Mouse (Mus musculus) lung, postnatal 0 days (tissue): Measurements from ENCODE around the gene Lrrk1. TPM values are rescaled to one million over a fixed set of nuclear protein-coding genes. Genes with fewer than 3 reads are reported as not detected.
A peak's percentile ranks its signal among the peaks of the same experiment; 100 is the strongest.

Source experiments
- ATAC-seq: fragments of 200-750 bp; cut with Nextera tagmentation; 2 replicates; pipeline ENCODE4 v1.8.0; 2017; ENCODE audit warnings: moderate library complexity
- DNase-seq: peaks from one replicate; pipeline ENCODE4 v3.0.0-alpha.2; 2016; ENCODE audit warnings: low spot score
- H3K27ac ChIP-seq: fragments of 300-500 bp; sonication (generic); 2 replicates; pipeline ENCODE4 v1.5.1; 2014; ENCODE audit warnings: antibody characterized with exemption, mild to moderate bottlenecking, low read length, mixed read lengths
- H3K27me3 ChIP-seq: fragments of 300-500 bp; sonication (generic); replicated peaks from 2 replicates; pipeline ENCODE4 v1.6.1; 2014; ENCODE audit warnings: low read length, mixed read lengths; ENCODE audit not compliant: insufficient read depth
- H3K36me3 ChIP-seq: fragments of 300-500 bp; sonication (generic); 2 replicates; pipeline ENCODE4 v1.6.1; 2014; ENCODE audit warnings: low read length, mixed read lengths; ENCODE audit not compliant: insufficient read depth
- H3K4me1 ChIP-seq: fragments of 300-500 bp; sonication (generic); 2 replicates; pipeline ENCODE4 v1.6.1; 2014; ENCODE audit warnings: antibody characterized with exemption, low read depth, low read length, mixed read lengths; ENCODE audit not compliant: insufficient read depth
- H3K4me2 ChIP-seq: fragments of 300-500 bp; sonication (generic); replicated peaks from 2 replicates; pipeline ENCODE4 v1.6.1; 2014; ENCODE audit warnings: low read depth, mild to moderate bottlenecking, low read length, moderate library complexity, mixed read lengths
- H3K4me3 ChIP-seq: fragments of 300-500 bp; sonication (generic); 2 replicates; pipeline ENCODE4 v1.5.1; 2014; ENCODE audit warnings: low read depth, low read length
- H3K9ac ChIP-seq: fragments of 300-500 bp; sonication (generic); replicated peaks from 2 replicates; pipeline ENCODE4 v1.6.1; 2014; ENCODE audit warnings: low read depth, mild to moderate bottlenecking
- H3K9me3 ChIP-seq: fragments of 300-500 bp; sonication (generic); 2 replicates; pipeline ENCODE4 v1.6.1; 2016; ENCODE audit warnings: low read length, mixed read lengths
- CTCF ChIP-seq: IDR thresholded peaks from 2 replicates; pipeline ENCODE4 v1.5.1; 2016; ENCODE audit warnings: antibody characterized with exemption, mild to moderate bottlenecking
- EP300 ChIP-seq: IDR thresholded peaks from 2 replicates; pipeline ENCODE4 v1.6.1; 2016; ENCODE audit warnings: antibody characterized with exemption, mild to moderate bottlenecking, control low read depth
- WGBS: fragments of 180-500 bp; shearing (Covaris S2); extraction: QIAGEN DNeasy Blood & Tissue Kit; methylation state at CpG from one replicate; pipeline ENCODE4 v1.1.7; 2014; 5-methylcytosine and 5-hydroxymethylcytosine counted together
- polyA plus RNA-seq: library from polyadenylated mRNA; unstranded; fragments of >200 nt; fragmentation: Nextera tagmentation; extraction: Ambion mirVana; gene quantifications from 2 replicates; pipeline ENCODE4 v1.2.1, GENCODE M21; 2015

Lrrk1 gene
- polyA plus RNA-seq, 1 experiment from 2014 or later, result 20.5 TPM

GRCm38 (mm10) chr7:66310670-66311656 is 77.2 kb downstream of the Lrrk1 start:
- Histone ChIP-seq H3K9me3 (no peaks in the 10 kb centered on the region), H3K36me3 (0 out of 2 replicates have a peak, but pooled peaks cover 2% of the 10 kb centered on the region), H3K27ac (peak overlapping the region; percentile 87), H3K27me3 (no peaks in the 10 kb centered on the region), H3K4me1 (peaks cover 20% of the 10 kb centered on the region; the same call in 1 of the 2 replicates), H3K4me3 (no peak overlapping the region), H3K4me2 (no peak overlapping the region), H3K9ac (no peak overlapping the region)
- peak; percentile 88 for ATAC-seq
- TF ChIP-seq EP300 (peak; percentile 83), CTCF (peak; percentile 17; the same call in 1 of the 2 replicates)
- DNase-seq, result peak; percentile 96
- 42% methylated on average over 26 of the region's 26 CpGs for WGBS

GRCm38 (mm10) chr7:66309950-66310669 is 78.0 kb downstream of the Lrrk1 start:
- peak; percentile 35 for ATAC-seq
- H3K27ac ChIP-seq, result peak overlapping the region; percentile 87
- peaks cover 20% of the 10 kb centered on the region; the same call in 1 of the 2 replicates for H3K4me1 ChIP-seq
- no peaks in the 10 kb centered on the region for H3K27me3 ChIP-seq
- peak; percentile 94 for DNase-seq
- H3K36me3 ChIP-seq, result no peaks in the 10 kb centered on the region
- TF ChIP-seq CTCF (peak; percentile 98), EP300 (no peak; the same call in 1 of the 2 replicates)
- H3K9ac ChIP-seq, result no peak overlapping the region
- no peak overlapping the region for H3K4me2 ChIP-seq
- 31% methylated on average over 7 of the region's 7 CpGs for WGBS
- H3K9me3 ChIP-seq, result no peaks in the 10 kb centered on the region
- no peak overlapping the region for H3K4me3 ChIP-seq

- Histone ChIP-seq H3K27me3 (no peaks in the 10 kb centered on the region), H3K36me3 (no peaks in the 10 kb centered on the region), H3K27ac (peak overlapping the region; percentile 87), H3K4me2 (no peak overlapping the region), H3K9ac (no peak overlapping the region), H3K9me3 (no peaks in the 10 kb centered on the region), H3K4me3 (no peak overlapping the region), H3K4me1 (peaks cover 23% of the 10 kb centered on the region; the same call in 1 of the 2 replicates)
- 18% methylated on average over 5 of the region's 5 CpGs for WGBS
- ATAC-seq, result peak; percentile 75
- DNase-seq, result peak; percentile 92
- TF ChIP-seq CTCF (no peak), EP300 (peak; percentile 92)
These were observed 78.8 kb downstream of the Lrrk1 start for GRCm38 (mm10) chr7:66309240-66309949.

GRCm38 (mm10) chr7:66308581-66309239 is 79.4 kb downstream of the Lrrk1 start:
- Histone ChIP-seq H3K4me1 (peaks cover 23% of the 10 kb centered on the region; the same call in 1 of the 2 replicates), H3K4me2 (no peak overlapping the region), H3K9ac (no peak overlapping the region), H3K27me3 (no peaks in the 10 kb centered on the region), H3K4me3 (no peak overlapping the region), H3K27ac (peak overlapping the region; percentile 87), H3K36me3 (no peaks in the 10 kb centered on the region), H3K9me3 (no peaks in the 10 kb centered on the region)
- TF ChIP-seq CTCF (no peak), EP300 (no peak)
- peak; percentile 1; the same call in 1 of the 2 replicates for ATAC-seq
- WGBS, result 59% methylated on average over 13 of the region's 13 CpGs
- no peak for DNase-seq

- H3K4me1 ChIP-seq, result peaks cover 23% of the 10 kb centered on the region; the same call in 1 of the 2 replicates
- H3K27me3 ChIP-seq, result no peaks in the 10 kb centered on the region
- H3K9ac ChIP-seq, result no peak overlapping the region
- no peak overlapping the region for H3K27ac ChIP-seq
- no peak overlapping the region for H3K4me2 ChIP-seq
- ATAC-seq, result no peak
- no peak overlapping the region for H3K4me3 ChIP-seq
- no peak for DNase-seq
- 89% methylated on average over 2 of the region's 2 CpGs for WGBS
- no peaks in the 10 kb centered on the region for H3K9me3 ChIP-seq
- H3K36me3 ChIP-seq, result no peaks in the 10 kb centered on the region
- TF ChIP-seq EP300 (no peak), CTCF (no peak)
These were observed 80.4 kb downstream of the Lrrk1 start for GRCm38 (mm10) chr7:66307791-66308190.
